Mouse (Mus musculus) ES-E14 (cell line): Measurements from ENCODE around the gene Gm826. TPM values are rescaled to one million over a fixed set of nuclear protein-coding genes. Genes with fewer than 3 reads are reported as not detected.
A peak's percentile ranks its signal among the peaks of the same experiment; 100 is the strongest.

Experiments
- DNase-seq: peaks from one replicate; pipeline ENCODE4 v3.0.0-alpha.2; 2013; ENCODE audit warnings: low read depth, low spot score
- H3K27ac ChIP-seq: 2 replicates; pipeline ENCODE4 v1.5.1; 2012; ENCODE audit warnings: low read depth, mild to moderate bottlenecking, low read length, moderate library complexity, mixed read lengths; ENCODE audit not compliant: poor library complexity, insufficient read depth, severe bottlenecking
- H3K36me3 ChIP-seq: 2 replicates; pipeline ENCODE4 v1.6.1; 2012; ENCODE audit warnings: mild to moderate bottlenecking, low read length, moderate library complexity, mixed read lengths; ENCODE audit not compliant: control insufficient read depth, poor library complexity, insufficient read depth, severe bottlenecking
- H3K4me1 ChIP-seq, 2 experiments: fragments of 150-350 bp in 1 of 2; sonication (generic) in 1 of 2; 2 replicates each; pipeline ENCODE4 v1.6.1; 2012; ENCODE audit warnings: low read length in 2 of 2, mild to moderate bottlenecking in 1 of 2, mixed read lengths in 1 of 2; ENCODE audit not compliant: control insufficient read depth in 2 of 2, insufficient read depth in 2 of 2, poor library complexity in 1 of 2
- H3K4me3 ChIP-seq, 2 experiments: fragments of 150-350 bp in 1 of 2; sonication (generic) in 1 of 2; 2 replicates each; pipeline ENCODE4 v1.5.1; 2012; ENCODE audit warnings: low read length in 2 of 2, low read depth in 1 of 2, mild to moderate bottlenecking in 1 of 2, mixed read lengths in 1 of 2; ENCODE audit not compliant: insufficient read depth in 1 of 2, poor library complexity in 1 of 2, severe bottlenecking in 1 of 2
- H3K9ac ChIP-seq: 2 replicates; pipeline ENCODE4 v1.6.1; 2012; ENCODE audit warnings: low read depth, mild to moderate bottlenecking, low read length, mixed read lengths; ENCODE audit not compliant: poor library complexity, insufficient read depth, severe bottlenecking
- H3K9me3 ChIP-seq: fragments of 150-350 bp; sonication (generic); 2 replicates; pipeline ENCODE4 v1.6.1; 2012; ENCODE audit warnings: low read depth, mild to moderate bottlenecking, low read length; ENCODE audit not compliant: control insufficient read depth, insufficient read depth
- CHD2 ChIP-seq: IDR thresholded peaks from 2 replicates; pipeline ENCODE4 v1.6.1; 2014; ENCODE audit warnings: mild to moderate bottlenecking, low read depth, low read length, inconsistent platforms
- HCFC1 ChIP-seq: IDR thresholded peaks from 2 replicates; pipeline ENCODE4 v1.6.1; 2012; ENCODE audit warnings: low read length, inconsistent platforms, borderline replicate concordance; ENCODE audit not compliant: insufficient read depth
- MAFK ChIP-seq: IDR thresholded peaks from 2 replicates; pipeline ENCODE4 v1.6.1; 2014; ENCODE audit warnings: mild to moderate bottlenecking, low read depth, low read length, inconsistent platforms; ENCODE audit not compliant: insufficient read depth
- ZC3H11A ChIP-seq: IDR thresholded peaks from 2 replicates; pipeline ENCODE4 v1.6.1; 2012; ENCODE audit warnings: low read depth, mild to moderate bottlenecking, inconsistent platforms, low read length, borderline replicate concordance
- ZNF384 ChIP-seq: IDR thresholded peaks from 2 replicates; pipeline ENCODE4 v1.6.1; 2012; ENCODE audit warnings: low read depth, low read length, inconsistent platforms
- in situ Hi-C, 2 experiments: fragments of 600-800 bp; cut with MboI; formaldehyde crosslinking; loops; one replicate each; pipeline ENCODE4 v1.15.1; 2025; ENCODE audit warnings: low sequenced_read_pairs in 2 of 2, inconsistent platforms in 1 of 2; ENCODE audit not compliant: unreplicated experiment in 2 of 2
- total RNA-seq: library from RNA; depleted of rRNA; stranded (reverse); fragments of 300-350 nt; gene quantifications from 2 replicates; pipeline ENCODE4 v1.2.3, GENCODE M21; 2012

The Gm826 gene
- total RNA-seq, 1 experiment = not detected

DNA sequence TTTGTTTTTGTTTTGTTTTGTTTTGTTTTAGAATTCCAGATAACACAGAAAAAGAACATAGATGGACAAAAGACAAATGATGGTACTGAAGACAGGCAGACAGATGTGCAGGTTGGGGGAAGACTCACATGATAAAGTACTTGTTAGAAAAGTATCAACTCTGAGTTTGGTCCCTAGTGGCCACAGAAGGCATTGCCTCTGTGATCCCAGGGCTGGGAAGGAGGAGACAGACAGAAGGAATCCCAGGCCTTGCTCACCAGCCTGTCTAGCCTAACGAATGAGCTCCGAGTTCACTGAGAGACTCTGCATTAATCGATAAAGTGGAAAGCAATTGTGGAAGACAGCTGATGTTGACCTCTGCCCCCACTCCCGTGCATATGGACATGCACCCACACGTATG, 22.2 kb upstream of the Gm826 start:
- Histone ChIP-seq H3K4me3 (no peak overlapping the region), H3K4me1 (peaks cover 0 to 19% of the 10 kb centered on the region in 2 experiments; a peak in 1 of 4 replicates), H3K9ac (no peak overlapping the region), H3K27ac (no peak overlapping the region), H3K36me3 (no peaks in the 10 kb centered on the region), H3K9me3 (no peaks in the 10 kb centered on the region)
- no peak for DNase-seq
- TF ChIP-seq HCFC1 = no peak
- no peak for TF ChIP-seq ZC3H11A
- TF ChIP-seq MAFK = no peak
- TF ChIP-seq ZNF384 = no peak
- TF ChIP-seq CHD2 = no peak
- in situ Hi-C loops = no loop called here

- H3K4me1 ChIP-seq = peaks cover 0 to 28% of the 10 kb centered on the region in 2 experiments; a peak in 2 of 4 replicates
- in situ Hi-C loops = no loop called here
- H3K4me3 ChIP-seq = no peak overlapping the region
- DNase-seq = no peak
- H3K9ac ChIP-seq = no peak overlapping the region
- H3K9me3 ChIP-seq = no peaks in the 10 kb centered on the region
- no peak for TF ChIP-seq HCFC1
- no peak for TF ChIP-seq ZNF384
- no peak for TF ChIP-seq MAFK
- no peak for TF ChIP-seq ZC3H11A
- TF ChIP-seq CHD2 = no peak
- H3K27ac ChIP-seq = no peak overlapping the region
- no peaks in the 10 kb centered on the region for H3K36me3 ChIP-seq
These were observed 20.4 kb upstream of the Gm826 start for GRCm38 (mm10) chr2:160354319-160354718.

GRCm38 (mm10) chr2:160353581-160353980, 19.6 kb upstream of the Gm826 start:
- TF ChIP-seq MAFK = no peak
- TF ChIP-seq ZC3H11A = no peak
- TF ChIP-seq ZNF384 = no peak
- TF ChIP-seq CHD2 = no peak
- TF ChIP-seq HCFC1 = no peak
- H3K9ac ChIP-seq = no peak overlapping the region
- H3K4me3 ChIP-seq = no peak overlapping the region
- H3K4me1 ChIP-seq = peaks cover 0 to 30% of the 10 kb centered on the region in 2 experiments; a peak in 2 of 4 replicates
- no peak for DNase-seq
- H3K9me3 ChIP-seq = no peaks in the 10 kb centered on the region
- peak overlapping the region; percentile 6; the same call in 1 of the 2 replicates for H3K27ac ChIP-seq
- no peaks in the 10 kb centered on the region for H3K36me3 ChIP-seq
- in situ Hi-C loops = no loop called here

GRCm38 (mm10) chr2:160351038-160351574, 17.1 kb upstream of the Gm826 start:
- in situ Hi-C loops = no loop called here
- H3K4me1 ChIP-seq = peaks cover 1 to 35% of the 10 kb centered on the region in 2 experiments; a peak in 2 of 4 replicates
- DNase-seq = no peak
- no peaks in the 10 kb centered on the region for H3K36me3 ChIP-seq
- no peak overlapping the region for H3K4me3 ChIP-seq
- TF ChIP-seq HCFC1 (no peak), ZNF384 (no peak), ZC3H11A (no peak), MAFK (no peak), CHD2 (no peak)
- H3K9me3 ChIP-seq = no peaks in the 10 kb centered on the region
- no peak overlapping the region for H3K9ac ChIP-seq
- H3K27ac ChIP-seq = no peak overlapping the region
